Mouse (Mus musculus) G1E-ER4 (cell line): ENCODE measurements around the gene Trpm3. TPM values are rescaled to one million over a fixed set of nuclear protein-coding genes. Genes with fewer than 3 reads are reported as not detected.

Experiments used
- GATA1 ChIP-seq: IDR thresholded peaks from one replicate; pipeline ENCODE4 v1.8.0; 2012; ENCODE audit warnings: low read length, inconsistent platforms
- polyA plus RNA-seq: library from polyadenylated mRNA; stranded (reverse); fragments of >175 nt; gene quantifications from 2 replicates; pipeline ENCODE4 v1.2.3, GENCODE M21; 2012

Gene Trpm3
- polyA plus RNA-seq, 1 experiment = not detected

DNA sequence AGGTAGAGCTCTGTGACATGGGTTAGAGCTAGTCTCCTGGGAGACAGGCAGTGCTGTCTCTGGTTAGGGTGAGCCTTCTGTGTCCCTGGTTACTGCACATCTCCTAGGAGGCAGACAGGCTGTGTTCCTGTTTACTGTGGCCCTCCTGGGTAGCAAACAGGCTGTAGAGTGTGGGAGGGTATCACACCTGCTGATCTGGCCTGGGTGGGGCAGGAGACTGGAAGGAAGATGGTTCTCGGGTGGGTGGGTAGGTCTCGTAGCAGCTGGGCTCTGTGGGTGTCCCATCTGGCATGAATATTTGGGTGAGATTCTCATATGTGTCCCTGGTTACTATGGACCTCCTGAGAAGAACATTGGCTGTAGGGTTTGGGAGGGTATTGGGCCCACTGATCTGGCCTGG lies 658.1 kb downstream of the Trpm3 start:
- TF ChIP-seq GATA1 = no peak

DNA sequence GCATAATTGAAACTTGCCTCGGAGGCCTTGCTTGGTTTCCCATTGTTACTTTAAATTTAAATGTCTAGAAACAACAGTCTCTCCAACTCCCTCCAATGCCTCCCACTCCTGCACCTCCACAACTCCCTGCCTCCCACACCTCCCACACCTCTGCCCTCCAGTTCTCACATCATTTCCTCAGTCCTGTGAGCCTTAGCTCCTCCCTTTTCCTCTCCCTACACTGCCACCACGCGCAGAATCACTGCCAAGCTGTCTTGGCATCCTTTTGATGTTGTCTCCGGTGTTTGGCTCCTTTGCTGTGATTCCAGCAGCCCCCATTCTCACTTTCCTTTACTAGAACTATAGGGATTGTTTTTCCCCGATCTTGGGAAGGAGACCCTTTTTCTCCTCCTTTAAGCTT lies 661.6 kb downstream of the Trpm3 start:
- TF ChIP-seq GATA1 = no peak

DNA sequence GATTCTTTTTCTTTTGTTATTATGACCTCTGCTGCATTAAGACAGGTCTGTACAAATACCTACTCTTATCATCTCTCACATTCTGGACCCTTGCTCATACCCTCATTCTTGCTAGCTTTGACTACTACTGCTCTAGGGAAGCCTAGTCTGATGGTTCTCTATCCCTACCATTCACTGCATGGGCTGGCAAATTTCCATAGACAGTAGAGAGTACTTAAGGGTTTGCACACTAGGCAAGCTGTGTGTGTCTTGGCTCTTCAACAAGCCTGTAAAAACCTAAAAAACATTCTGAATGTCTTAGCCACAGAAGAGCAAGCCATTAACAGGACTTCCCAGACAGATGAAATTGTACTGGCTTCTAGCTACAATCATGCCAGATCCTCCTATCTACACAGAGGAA lies 664.5 kb downstream of the Trpm3 start:
- no peak for TF ChIP-seq GATA1

DNA sequence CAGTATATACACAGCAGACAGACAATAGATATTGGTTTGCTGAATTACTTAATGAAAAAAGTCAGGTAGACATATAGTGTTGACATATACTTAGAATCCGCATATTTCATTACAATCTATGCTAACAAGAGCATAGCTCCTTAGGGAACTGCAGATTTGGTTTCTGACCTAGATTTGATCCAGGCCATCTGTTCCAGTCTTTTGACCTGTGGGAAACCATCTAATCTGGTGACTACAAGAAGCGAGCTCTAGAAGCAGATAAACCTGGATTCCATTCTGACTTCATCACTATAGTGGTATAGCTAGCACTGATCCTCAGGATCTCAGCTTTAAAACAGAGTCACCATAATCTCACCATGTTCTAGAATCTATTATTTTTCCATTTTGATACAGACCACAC lies 665.5 kb downstream of the Trpm3 start:
- TF ChIP-seq GATA1 = no peak

DNA sequence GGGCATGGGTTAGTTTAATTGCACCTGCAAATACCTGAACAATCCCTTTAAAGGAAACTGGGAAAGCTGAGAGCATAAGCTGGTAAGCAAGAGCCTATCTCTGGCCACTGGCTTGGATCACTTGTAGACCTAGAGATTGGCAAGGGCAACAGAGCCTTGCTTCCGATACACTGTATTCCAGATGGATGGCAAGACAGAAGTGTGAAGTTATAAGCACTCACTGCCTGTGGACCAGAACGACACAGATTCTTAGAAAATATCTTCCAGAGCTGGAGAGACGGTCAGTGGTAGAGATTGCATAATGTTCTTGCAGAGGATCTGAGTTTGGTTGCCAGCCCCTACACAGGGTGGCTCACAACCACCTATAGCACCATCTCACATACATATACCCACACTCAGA lies 671.4 kb downstream of the Trpm3 start:
- no peak for TF ChIP-seq GATA1

DNA sequence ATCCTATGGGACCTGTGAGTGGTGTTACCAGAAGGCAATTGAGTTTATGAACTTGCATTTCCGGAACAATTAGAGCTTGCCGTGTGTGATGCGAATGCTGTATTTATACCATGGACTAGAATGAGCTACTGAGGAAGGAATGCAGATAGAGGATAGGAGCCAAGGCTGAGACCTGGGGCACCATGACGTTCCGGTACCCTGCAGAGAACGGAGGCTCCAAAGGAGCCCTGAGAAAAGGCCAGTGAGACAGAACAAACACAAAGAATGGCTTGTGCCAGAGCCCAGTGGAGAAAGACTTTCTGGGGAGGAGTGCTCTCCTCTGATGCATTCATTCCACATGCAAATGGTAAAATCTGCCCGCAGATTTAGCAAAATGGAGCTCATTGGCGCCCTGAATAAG lies 682.9 kb downstream of the Trpm3 start:
- TF ChIP-seq GATA1 = no peak

DNA sequence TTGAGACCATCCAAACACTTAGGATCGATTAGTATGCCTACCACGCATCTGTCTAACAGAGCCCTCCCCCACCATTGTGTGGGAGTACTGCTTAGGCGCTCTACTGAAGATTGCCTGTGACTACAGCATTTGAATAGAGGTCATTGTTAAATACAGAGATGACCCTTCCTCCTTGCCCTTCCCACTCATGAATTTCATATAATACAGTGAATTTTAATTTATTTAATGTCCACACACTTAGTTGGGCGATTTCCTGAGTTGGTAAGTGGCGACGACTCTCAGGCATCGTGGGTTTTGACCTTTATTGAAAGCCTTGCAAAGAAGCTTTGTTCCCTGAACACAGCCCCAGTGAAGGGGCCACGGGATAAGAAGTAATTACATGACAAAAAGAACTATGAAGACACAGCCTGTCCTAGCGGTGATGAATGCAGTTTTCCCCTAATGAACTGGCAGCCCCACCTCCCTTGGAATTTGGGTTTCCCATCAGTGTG lies 684.7 kb downstream of the Trpm3 start:
- no peak for TF ChIP-seq GATA1

DNA sequence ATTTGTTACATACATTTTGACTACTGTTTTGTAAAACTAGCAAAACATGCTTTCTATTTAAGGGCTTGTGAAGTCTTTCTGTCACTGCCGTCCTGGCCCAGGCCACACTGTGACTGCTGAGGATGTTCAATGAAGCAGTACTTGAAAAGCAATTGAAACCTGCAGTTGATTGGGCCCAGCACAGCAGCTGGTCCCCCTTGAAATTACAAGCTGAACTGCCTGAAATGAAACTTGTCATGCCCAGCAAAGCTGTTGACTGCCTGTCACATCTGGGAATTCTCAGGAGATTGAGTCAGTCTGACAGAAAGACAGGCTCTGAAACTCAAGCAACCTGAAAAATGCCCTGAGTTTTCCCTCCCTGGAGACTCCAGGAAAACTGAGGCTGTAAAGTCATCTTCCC lies 687.0 kb downstream of the Trpm3 start:
- TF ChIP-seq GATA1 = no peak

DNA sequence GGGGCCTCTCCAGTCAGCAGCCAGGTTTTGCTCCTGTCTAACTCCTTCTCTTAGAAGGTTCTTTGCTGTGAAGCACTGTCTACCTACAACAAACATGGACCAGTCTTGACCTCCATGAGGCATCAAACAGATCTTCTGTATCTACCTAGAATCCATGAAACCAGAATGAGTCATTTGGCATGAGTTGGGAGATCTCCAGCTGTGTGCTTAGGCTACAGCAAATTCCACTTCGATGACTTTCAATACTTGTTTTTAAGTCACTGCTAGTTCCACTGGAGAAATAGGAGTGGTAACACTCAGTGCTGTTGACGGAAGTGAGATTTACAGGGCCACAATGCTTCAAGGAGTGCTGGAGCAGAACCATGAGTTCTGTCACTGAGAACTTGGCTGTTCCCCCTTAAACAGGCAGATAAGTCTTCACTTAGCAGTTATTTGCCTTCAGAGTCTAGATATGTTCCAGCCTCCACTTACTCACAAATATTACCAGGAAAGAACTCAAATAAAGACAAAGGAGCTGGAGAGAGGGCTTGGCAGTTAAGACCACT lies 689.4 kb downstream of the Trpm3 start:
- TF ChIP-seq GATA1 = no peak

DNA sequence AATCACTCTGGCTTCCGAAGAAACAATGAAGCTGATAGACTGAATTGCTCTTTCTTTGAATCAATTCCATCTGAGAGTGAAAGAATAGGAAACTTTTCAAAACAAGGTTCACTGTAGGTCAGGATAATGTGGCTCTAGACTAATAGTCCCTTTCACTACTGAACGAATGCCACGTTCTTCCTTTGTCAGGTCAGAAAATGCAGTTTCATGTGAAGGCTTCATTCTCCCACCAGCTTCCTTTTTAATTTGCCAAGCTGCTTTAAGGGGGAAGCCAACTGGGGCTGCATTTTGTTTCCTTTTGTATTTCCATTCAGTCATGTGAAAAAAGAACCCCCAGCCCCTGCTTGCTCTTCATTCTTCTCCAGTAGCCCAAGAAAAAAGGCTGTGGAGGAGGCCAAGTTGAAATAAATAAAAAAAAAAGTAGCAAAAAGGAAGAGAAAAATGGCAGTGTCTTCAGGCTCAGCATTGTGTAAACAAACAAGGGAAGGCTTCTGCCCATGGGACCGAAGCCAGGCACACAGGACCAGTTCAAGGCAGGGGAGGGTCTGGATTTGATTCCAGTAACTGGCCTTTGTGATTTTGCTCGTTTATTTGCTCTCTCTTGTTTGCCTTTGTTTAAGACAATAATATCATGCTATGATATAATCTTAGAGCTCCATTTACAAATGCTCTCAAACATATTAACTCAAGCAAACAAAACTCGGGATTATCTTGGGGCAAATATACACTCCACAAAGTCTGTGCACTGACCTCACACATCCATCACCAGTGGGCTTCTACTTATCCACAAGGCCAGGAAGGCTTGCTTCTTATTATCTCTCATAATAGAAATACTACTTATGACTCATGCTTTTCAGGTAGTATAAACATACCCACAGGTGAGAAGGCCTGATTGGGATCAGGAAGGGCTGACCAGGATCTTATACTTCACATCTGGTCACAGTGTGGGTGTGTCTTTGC lies 702.5 kb downstream of the Trpm3 start:
- no peak for TF ChIP-seq GATA1

DNA sequence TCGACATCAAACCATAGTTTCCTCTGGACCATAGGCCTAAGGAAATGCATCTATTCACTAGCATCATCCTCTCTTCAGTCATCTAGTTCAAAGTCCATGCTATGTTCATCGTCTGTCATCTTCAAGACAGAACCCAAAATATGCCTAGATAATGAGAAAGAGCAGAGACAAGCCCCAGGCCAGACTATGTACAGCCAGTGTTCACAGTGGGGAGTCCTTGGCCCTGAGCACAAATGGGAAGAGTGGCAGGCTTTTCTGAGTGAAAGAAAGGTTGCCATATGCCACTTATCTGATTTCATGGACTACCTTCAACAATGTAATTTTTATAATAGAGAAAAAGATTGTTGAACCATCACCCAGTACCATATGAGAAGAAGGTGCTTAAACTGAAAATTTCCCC lies 703.9 kb downstream of the Trpm3 start:
- no peak for TF ChIP-seq GATA1

DNA sequence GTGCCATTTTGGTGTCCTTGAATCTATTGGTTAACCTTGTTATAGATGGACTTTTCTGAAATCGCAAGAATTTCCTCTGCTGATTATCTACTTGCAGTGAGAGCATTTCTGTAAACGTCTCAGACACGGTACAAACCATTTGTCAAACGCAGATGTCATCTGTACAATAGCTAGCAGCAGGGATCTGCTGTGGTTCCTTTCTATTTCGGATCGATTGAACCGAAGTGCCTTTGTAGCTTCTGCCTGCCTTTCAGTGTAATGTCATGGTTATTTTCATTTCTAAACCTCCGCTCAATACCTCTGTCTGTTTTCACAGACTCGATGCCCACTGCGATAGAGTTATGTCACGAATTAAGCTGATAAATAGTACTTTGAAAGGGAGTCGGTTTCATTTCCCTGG lies 708.9 kb downstream of the Trpm3 start:
- no peak for TF ChIP-seq GATA1

DNA sequence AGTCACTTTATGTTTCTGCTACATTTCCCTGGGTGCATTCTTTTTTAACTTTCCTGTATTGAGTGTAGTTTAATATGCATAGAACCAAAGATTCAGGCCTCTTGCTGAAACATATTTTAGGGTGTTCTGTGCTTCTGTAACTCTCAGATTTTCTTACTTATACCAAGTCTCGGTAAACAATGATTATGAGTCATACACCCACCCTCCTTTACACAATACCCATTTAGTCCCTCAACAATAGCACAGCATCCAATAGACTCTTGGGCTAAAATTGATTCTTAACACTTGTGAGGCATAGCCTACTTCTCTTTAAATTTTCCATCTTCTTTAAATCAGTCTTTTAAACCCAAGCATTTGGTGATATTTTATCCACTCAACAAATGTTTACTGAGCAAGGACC lies 709.4 kb downstream of the Trpm3 start:
- TF ChIP-seq GATA1 = no peak

DNA sequence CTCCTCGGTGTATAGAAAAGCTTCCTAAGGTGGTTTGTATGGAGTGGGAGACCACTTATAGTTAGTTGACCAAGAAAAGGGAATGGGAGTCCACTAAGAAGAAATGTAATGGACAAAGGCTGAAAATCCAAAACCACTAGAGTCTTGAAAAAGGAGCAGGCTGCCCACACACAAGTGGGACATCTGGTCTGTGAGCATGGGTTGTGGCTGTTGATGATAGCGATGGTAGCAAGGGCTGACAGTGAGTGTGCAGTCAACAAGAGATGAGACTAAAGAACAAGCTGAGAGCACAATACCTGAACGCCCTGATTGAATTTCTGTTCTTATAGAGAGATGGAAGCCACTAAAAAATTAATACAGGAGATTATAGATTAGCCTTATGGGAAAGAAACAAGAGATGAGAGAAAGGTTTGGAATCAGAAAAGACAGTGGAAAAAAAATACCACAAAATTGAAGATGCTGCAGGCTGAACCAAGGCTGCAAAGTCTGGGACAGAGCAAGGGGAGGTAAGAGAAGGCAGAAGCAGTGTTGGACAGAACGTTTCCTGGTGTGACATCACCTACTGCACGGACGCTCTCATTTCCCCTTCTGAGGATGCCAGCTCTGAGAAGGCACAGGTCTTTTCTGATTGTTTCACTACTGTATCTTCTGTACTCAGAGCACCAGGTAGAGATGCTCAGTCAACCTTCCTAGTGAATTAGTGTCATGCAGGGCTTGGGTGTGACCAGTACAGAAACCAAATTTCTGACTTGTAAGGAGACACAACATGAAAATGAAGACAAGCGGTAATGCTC lies 710.1 kb downstream of the Trpm3 start:
- no peak for TF ChIP-seq GATA1

DNA sequence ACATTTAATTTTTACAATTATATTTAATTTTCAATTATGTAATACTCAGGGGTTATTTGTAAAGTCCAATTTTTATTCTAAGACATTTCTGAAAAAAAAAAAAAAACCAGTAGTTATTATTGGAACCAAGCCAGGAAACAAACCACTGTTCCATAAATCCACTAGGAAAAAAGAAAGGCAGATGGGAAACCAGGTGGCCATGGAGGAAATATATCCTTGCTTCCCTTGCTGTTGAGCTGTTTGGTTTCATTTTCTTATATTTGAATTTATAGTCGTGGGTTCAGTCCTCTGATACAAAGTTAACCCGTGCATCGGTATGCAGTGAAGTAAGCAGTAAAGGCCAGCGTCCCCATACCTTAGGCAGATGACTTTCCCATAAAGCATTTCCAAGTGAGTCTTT lies 720.8 kb downstream of the Trpm3 start:
- TF ChIP-seq GATA1 = no peak

DNA sequence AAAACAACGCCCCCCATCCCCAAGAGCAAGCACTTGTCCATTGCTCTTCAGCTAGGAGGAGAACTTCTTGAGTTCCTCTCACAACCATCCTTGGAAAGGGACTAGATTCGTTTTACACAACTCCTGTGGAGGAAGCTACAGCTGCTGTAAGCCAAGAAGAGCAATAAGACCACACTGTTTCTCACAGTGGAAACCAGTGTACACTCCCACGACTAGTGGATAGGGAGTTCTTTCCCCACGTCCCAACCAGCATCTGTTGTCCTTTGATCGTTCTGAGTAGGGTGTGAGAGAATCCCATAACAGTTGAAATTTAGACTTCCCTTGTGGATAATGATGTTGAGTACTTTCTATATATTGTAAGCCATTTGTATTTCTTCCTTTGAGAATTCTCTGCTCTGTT lies 728.6 kb downstream of the Trpm3 start:
- TF ChIP-seq GATA1 = no peak

DNA sequence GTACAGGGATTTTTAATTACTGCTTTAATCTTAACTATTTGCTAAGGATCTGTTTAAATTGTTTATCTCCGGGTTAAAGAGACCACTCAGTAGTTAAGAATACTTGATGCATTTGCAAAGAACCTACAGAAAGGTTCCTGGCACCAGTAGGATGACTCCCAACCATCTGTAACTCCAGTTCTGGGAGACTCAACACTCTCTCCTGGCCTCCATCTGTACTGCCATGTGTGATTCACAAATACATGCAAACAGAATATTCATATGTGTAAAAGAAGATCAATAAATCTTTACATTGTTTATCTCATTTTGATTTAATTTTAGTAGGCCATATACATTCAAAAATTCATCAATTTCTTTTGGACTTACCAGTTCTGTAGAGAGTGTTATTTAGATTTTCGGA lies 731.0 kb downstream of the Trpm3 start:
- TF ChIP-seq GATA1 = no peak
